Mouse (Mus musculus) 416B (cell line): ENCODE measurements around the gene Pgghg.

ENCODE experiments used
- DNase-seq: peaks from one replicate; pipeline ENCODE4 v3.0.0; 2011; ENCODE audit warnings: low read depth

Pgghg gene

GRCm38 (mm10) chr7:140923070-140923775 lies 18.0 kb upstream of the Pgghg start:
- DNase-seq: no peak

- no peak for DNase-seq
Observed at GRCm38 (mm10) chr7:140927181-140927580, 14.0 kb upstream of the Pgghg start.

GRCm38 (mm10) chr7:140938436-140938835 lies 2.8 kb upstream of the Pgghg start:
- peak; percentile 58 for DNase-seq

DNA sequence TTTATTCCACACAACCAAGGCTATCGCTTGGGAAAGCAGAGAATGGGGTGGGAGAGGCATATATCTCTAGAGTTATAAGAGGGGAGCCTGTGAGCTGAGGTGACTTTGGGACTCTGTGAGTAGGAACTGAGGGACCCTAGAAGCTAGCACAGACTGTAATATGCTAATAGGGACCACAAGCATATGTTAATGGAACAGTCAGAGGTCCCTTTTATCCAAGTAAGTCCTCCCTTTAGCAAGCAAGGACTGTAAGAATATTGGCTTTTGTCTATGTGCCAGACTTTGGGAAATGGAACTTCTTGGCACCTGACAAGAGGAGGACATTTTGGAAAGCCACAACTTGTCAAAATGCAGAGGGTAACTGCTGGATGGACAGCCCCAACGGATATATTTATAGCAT lies 2.3 kb upstream of the Pgghg start:
- DNase-seq: no peak

DNA sequence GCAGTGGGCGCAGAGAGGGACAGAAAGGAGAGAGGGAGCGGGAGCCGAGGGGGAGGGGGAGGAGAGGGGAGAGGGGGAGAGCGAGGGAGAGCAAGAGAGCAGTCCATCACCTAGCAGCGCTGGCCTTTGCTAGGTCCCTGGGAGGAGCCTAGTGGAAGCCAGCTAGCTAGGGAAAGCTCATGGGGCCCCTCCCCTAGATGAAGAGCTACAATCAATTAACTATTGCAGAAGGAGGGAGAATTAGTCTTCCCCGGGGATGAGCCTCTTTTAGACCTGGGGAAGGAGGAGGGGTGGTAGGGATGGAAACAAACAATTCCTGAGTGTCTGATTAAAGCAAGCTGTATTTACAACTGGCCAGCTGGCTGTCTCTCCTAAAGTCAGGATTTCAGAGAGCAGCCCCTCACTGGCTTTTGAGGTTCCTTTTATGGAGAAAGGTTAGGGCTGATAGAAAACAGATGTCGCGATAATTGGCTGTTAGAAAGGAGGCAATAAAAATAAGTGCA lies 1.5 kb upstream of the Pgghg start:
- no peak for DNase-seq

GRCm38 (mm10) chr7:140942341-140942740 lies 1.1 kb downstream of the Pgghg start:
- no peak for DNase-seq

- DNase-seq: no peak
Observed at GRCm38 (mm10) chr7:140942811-140943210, 1.6 kb downstream of the Pgghg start.

- DNase-seq: peak; percentile 35
Observed at GRCm38 (mm10) chr7:140943356-140943755, 2.2 kb downstream of the Pgghg start.

DNA sequence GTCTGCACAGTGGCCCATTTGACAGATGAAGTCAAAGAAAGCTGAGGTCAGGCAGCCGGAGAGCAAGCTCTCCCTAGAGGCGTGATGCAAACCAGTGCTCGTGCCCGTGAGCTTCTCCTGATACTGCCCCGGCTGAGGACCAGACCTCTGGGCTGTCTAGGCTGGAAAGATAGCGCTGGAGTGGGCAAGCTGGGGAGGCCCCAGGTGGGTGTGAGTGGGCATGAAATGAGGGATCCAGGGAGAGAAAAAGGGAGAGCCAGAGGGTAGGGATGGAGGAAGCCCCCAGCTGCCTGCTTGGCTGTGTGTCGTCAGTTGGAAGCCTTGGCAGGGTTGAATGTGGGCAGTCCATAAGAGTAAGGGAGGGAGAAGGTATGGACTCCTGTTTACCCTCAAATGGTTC lies 3.0 kb downstream of the Pgghg start:
- DNase-seq: no peak

GRCm38 (mm10) chr7:140945247-140945646 lies 4.1 kb downstream of the Pgghg start:
- no peak for DNase-seq

DNA sequence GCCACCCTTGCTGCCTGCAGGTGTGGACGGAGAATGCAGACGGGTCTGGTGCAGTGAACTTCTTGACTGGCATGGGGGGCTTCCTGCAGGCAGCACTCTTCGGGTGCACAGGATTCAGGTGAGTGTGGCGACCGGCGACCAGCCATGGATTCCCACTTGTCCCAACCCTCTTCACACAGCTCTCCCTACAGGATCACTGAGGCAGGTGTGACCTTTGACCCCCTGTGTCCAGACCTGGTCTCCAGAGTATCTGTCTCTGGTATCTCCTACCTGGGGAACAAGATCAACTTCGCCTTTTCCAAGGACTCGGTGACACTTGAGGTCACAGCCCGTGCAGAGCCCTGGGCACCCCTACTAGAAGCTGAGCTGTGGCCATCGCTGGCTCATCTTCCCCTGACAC lies 5.1 kb downstream of the Pgghg start:
- no peak for DNase-seq

DNA sequence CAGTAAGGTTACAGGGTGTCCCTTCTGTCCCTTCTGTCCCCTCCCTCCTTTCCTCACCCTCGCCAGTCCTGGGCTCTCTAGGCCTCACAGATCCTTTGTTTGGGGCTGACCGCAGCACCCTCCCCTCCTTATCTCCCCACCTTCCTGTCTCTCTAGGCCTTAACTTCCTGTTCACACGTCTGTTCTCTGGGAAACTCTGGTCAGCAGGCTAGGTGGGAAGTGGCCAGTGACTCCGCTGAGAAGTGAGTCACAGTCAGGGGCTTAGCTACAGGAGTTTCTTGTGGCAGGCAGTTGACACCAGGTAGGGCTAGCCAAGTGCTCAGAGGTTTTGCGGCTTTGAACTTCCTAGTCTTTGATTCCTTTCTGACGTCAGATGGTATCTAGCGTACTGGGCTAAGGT lies 5.8 kb downstream of the Pgghg start:
- DNase-seq: peak; percentile 98

DNA sequence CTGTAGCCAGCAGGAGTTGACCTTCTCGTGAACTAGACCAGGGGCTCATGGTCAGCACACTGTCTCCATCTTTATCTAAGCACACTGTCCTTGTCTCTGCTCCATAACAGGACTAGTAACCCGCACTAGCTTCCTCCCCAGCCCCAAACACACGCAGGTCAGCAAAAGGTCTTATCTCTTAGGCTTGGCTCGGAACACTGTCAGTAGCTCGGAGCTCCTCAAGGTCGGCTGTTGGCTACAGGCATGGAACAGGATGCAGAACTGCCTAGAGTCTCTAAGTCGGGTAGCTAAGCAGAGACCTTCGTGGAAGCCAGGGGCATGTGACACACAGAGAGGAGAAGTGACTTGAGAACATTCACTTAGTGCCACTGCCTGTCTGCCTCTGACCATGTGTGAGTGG lies 7.0 kb downstream of the Pgghg start:
- no peak for DNase-seq

GRCm38 (mm10) chr7:140949255-140949654 lies 8.1 kb downstream of the Pgghg start:
- no peak for DNase-seq

GRCm38 (mm10) chr7:140949824-140950530 lies 8.8 kb downstream of the Pgghg start, which contains the start of gene Ifitm5:
Ifitm5 (minus strand) TSS chr7:140950291.
- DNase-seq: no peak

GRCm38 (mm10) chr7:140951051-140951450 lies 9.9 kb downstream of the Pgghg start:
- DNase-seq: no peak

- no peak for DNase-seq
Observed at GRCm38 (mm10) chr7:140951765-140952164, 10.6 kb downstream of the Pgghg start.

- DNase-seq: no peak
Observed at GRCm38 (mm10) chr7:140952441-140952840, 11.2 kb downstream of the Pgghg start.

DNA sequence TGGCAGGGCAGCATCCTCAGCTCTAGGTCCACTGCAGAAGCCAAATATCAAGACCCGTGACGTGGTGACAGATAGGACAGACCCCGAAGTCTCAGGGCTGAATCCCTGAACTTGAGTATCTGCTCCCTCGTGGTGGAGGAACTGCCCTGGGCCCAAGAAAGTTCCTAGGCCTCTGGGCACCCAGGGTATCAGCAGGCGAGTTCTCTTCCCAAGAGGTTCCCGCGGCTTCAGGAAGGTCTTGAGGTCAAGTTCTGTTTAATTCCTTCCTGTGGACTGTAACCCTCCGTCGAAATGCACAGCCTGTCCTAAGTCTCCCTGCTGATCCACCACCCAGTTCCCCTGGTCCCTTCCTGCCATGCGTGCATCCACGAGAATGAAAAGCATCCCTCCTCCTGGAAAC lies 11.9 kb downstream of the Pgghg start:
- DNase-seq: no peak

GRCm38 (mm10) chr7:140953800-140954732 lies 12.9 kb downstream of the Pgghg start:
- DNase-seq: peak; percentile 51

DNA sequence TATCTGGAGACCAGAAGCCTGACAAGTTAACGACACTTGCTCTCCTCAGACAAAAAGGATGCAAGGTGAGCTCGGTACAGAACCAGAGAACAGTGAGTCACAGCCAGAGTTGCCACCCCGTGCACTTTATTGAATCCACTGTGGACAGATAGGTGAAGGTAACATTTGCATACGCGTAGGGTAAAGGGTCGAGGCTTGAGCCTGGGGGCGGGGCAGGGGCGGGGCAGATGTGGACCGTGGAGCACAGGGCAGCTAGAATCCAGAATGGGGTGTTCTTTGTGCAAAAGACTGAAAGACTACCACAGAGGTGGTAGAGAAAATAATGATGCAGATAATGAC lies 13.5 kb downstream of the Pgghg start:
- no peak for DNase-seq

DNA sequence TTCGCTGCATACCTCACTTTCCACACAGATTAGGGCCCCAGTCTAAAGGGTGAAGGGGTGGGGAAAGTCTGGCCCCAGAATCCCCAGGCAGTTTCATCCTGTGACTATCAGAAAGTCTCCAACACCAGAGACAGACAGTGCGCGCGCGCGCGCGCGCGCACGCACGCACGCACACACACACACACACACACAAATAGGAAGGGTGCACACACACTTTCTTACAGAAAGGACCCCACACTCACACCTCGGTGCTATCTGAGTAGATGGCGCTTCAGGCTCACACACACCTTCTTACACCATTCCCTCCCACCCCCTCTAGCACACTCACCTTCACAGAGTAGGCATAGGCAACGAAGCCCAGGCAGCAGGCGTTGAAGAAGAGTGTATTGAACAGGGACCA lies 14.2 kb downstream of the Pgghg start:
- peak; percentile 63 for DNase-seq
